8 mouse cellular contexts compared by ENCODE assay signal in genomic region chr9:40192098-40193038, GRCm38 (mm10). TPM values are rescaled to one million over a fixed set of nuclear protein-coding genes. Genes with fewer than 3 reads are reported as not detected.
A peak's percentile ranks its signal among the peaks of the same experiment; 100 is the strongest.
DNase-seq lines count a peak whose midpoint lies in the region; ATAC-seq lines count a peak whose summit lies in the region.

Zfp202 (plus strand) TSS chr9:40192316.

- under 1% methylated on average over 49 of the region's 63 CpGs for WGBS in intestine, embryonic 16.5 days
- under 1% methylated on average over 55 of the region's 63 CpGs for WGBS in midbrain, embryonic 10.5 days

- no peaks in the 10 kb centered on the region for H3K27me3 ChIP-seq in intestine, embryonic 16.5 days (replicated peaks; ENCODE audit: control insufficient read depth, insufficient read depth, low read length)
- no peaks in the 10 kb centered on the region for H3K27me3 ChIP-seq in midbrain, embryonic 10.5 days (ENCODE audit: low read depth, poor library complexity, severe bottlenecking)

- peak within 1 kb of the TSS; percentile 88 for H3K4me2 ChIP-seq in intestine, embryonic 16.5 days (ENCODE audit: low read depth, low read length)

- peak; percentile 87 for DNase-seq in adrenal gland, adult 8-10 months
- DNase-seq in embryo, embryonic 11.5 days (ENCODE audit: low read depth, low spot score): peak; percentile 72
- peak; percentile 79 to 90 for DNase-seq in gastrocnemius, postnatal 4 days (ENCODE audit: low spot score in 2 of 2)
- peak; percentile 85 to 86 for DNase-seq in left cerebral cortex, postnatal 36 days (ENCODE audit: low spot score in 2 of 2)
- peak; percentile 92 for DNase-seq in midbrain, embryonic 10.5 days (ENCODE audit: low spot score)
- peak; percentile 80 to 83 for DNase-seq in right cerebral cortex, postnatal 36 days (ENCODE audit: low spot score in 2 of 2)
- peak; percentile 85 to 88 for DNase-seq in urinary bladder, postnatal 4 days (ENCODE audit: low spot score in 2 of 2)

- no peaks in the 10 kb centered on the region for H3K36me3 ChIP-seq in intestine, embryonic 16.5 days (ENCODE audit: control insufficient read depth, insufficient read depth, low read length)
- 0 out of 2 replicates have a peak, but pooled peaks cover 8% of the 10 kb centered on the region for H3K36me3 ChIP-seq in midbrain, embryonic 10.5 days

- H3K9ac ChIP-seq in intestine, embryonic 16.5 days (ENCODE audit: low read depth, low read length): peak within 1 kb of the TSS; percentile 87

- H3K4me3 ChIP-seq in intestine, embryonic 16.5 days (ENCODE audit: low read length): peak within 1 kb of the TSS; percentile 80
- peak within 1 kb of the TSS; percentile 73 for H3K4me3 ChIP-seq in midbrain, embryonic 10.5 days

- H3K27ac ChIP-seq in intestine, embryonic 16.5 days (ENCODE audit: low read length): peak within 1 kb of the TSS; percentile 78
- peak within 1 kb of the TSS; percentile 93 for H3K27ac ChIP-seq in midbrain, embryonic 10.5 days (replicated peaks)

- intact Hi-C loops in left cerebral cortex, postnatal 36 days (cut with DNase I): no loop called here

- no peaks in the 10 kb centered on the region for H3K9me3 ChIP-seq in intestine, embryonic 16.5 days (ENCODE audit: control insufficient read depth, low read length)
- no peaks in the 10 kb centered on the region for H3K9me3 ChIP-seq in midbrain, embryonic 10.5 days (replicated peaks)

- peak; percentile 96 for ATAC-seq in intestine, embryonic 16.5 days

- peaks cover 8% of the 10 kb centered on the region for H3K4me1 ChIP-seq in intestine, embryonic 16.5 days (ENCODE audit: control insufficient read depth, insufficient read depth, low read length)
- H3K4me1 ChIP-seq in midbrain, embryonic 10.5 days: peaks cover 19% of the 10 kb centered on the region

RNA-seq across cellular contexts. Expression of gene Zfp202, which starts in this region (rescaled TPM):
- 1 to 10 TPM; 5.8 to 8.0 (median 6.7) TPM for total RNA-seq in adrenal gland, adult 8-10 months (2022)
- total RNA-seq in gastrocnemius, postnatal 4 days (2021): 1 to 10 TPM; 3.9 to 4.8 TPM
- 2.8 and 3.1 TPM in 2 replicates for polyA plus RNA-seq in intestine, embryonic 16.5 days (2015; fragmentation: Nextera tagmentation; extraction: Ambion mirVana)
- total RNA-seq in left cerebral cortex, postnatal 36 days (2021): 1 to 10 TPM; 2.9 to 3.1 TPM
- 7.0 and 7.1 TPM in 2 replicates for polyA plus RNA-seq in midbrain, embryonic 10.5 days (2016; fragmentation: Nextera tagmentation; extraction: Ambion mirVana)

Comparison
In these comparisons a context has a peak if more than half of its experiments do, and no peak if none do; other contexts are left out.
1. Peak in every context shown above with its lines: DNase-seq, ATAC-seq, H3K4me3 ChIP-seq and H3K27ac ChIP-seq.